Mouse (Mus musculus) mouse trophoblast stem cell (cell line): Measurements from ENCODE around the gene Brox.
"Not testable (repeated sequence)": the region's sequence is repeated elsewhere in the genome, so short reads cannot be mapped to it uniquely, and the experiment has no call there.

Source experiments
- in situ Hi-C, 2 experiments: fragments of 300-500 bp; cut with MseI, MboI; formaldehyde crosslinking; loops; 2 replicates in 1 of 2; 3 replicates in 1 of 2; pipeline ENCODE4 v1.15.1; 2025

Gene Brox

DNA sequence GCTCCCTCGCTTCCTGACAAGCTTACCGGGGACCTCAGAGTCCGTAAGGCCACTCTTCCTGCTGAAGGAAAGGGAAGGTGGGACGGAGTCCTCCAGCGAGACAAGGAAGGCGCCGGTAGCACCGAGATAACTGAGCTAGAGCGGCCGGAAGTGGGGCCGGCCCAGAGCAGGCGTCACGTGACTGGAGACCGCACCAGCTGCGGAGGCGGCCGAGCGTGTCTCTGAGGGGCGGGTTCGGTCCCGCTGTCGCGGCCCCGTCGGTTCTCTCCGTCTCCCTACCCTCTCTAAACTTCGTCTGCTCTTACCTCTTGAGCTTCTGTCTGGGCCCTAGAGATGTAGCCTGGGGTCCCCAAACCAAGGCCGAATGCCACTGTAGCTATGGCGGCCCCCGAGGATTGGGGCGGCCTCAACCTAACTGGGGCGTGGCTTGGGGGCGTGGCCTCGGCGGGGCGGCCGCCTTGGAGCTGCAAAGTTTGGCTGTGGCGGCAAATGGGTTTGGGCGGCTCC is at the start of gene Brox:
Brox (minus strand) TSS at position 393 of the 507 bp plus-strand sequence.
- in situ Hi-C loops: no loop called here

GRCm38 (mm10) chr1:183345817-183346195 is 48.7 kb upstream of the Brox start:
- in situ Hi-C loops: no loop called here

DNA sequence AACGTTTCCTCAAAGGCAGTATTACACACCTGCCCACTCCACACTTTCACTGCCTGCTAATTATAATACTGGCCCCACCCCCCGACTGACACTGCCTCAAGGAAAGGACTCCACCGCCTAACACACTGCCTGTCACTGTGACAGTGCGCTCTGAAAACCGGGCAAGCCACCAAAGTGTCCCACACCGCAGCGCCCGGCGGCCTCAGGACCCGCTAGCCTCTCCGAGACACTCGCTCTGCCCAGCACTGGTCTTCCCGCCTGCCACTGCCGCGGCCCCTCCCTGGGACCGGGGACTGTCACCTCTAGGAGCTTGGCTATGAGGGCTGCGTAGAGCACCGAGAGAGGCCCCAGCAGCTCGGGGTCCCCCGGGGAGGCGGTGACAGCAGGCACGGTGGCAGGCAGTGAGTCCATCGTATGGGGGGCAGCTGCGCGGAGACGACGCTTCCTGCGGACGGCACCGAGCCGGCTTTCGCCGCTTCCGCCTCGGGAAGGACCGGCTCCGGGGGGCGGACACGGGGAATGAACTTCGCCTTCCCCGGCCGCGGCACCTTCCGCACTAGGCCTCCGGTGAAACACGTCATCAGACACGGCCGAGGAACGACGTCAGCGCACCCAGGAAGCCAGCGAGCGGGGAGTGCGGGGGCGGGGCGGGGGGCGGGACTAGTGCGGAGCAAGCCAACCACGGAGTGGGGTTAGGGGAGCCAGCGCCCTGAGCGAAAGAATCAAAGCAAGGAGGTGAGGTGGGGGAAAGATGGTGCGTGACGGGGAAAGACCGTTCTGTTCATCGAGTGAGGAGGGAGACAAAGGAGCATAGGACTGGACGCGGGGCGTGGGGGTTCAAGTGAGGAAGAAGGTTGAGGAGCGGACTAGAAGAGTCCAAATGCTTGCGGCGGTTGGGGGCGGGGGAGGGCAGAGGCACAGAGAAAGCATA is 48.1 kb upstream of the Brox start:
- in situ Hi-C loops: no loop called here

- in situ Hi-C loops: not testable (repeated sequence)
Observed at GRCm38 (mm10) chr1:183342902-183343301, 45.8 kb upstream of the Brox start.

- in situ Hi-C loops: no loop called here
Observed at GRCm38 (mm10) chr1:183327171-183327570, 30.1 kb upstream of the Brox start.

- in situ Hi-C loops: no loop called here
Observed at GRCm38 (mm10) chr1:183324433-183324832, 27.4 kb upstream of the Brox start.

GRCm38 (mm10) chr1:183323923-183324322 is 26.9 kb upstream of the Brox start:
- in situ Hi-C loops: no loop called here

- in situ Hi-C loops: not testable (repeated sequence)
Observed at GRCm38 (mm10) chr1:183322496-183322895, 25.4 kb upstream of the Brox start.

DNA sequence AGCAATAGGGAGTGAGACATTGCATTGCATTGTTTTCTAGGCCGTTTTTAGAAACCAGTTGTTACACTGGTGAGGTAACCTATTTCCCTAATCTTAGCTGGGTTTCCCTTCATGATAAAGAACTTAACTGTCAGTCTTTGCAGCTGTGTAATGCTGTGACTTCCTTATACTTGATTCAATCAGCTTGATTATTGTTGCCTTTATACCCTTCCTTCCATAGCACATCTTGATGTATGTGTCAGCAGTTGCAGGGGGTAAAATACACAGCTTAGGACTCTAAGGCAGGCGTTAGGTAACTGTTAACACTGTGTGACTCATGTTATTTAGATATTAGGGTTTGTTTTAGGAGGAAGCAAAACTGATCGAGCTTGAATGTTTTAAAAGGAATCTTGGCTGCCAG is 23.6 kb upstream of the Brox start:
- in situ Hi-C loops: no loop called here

DNA sequence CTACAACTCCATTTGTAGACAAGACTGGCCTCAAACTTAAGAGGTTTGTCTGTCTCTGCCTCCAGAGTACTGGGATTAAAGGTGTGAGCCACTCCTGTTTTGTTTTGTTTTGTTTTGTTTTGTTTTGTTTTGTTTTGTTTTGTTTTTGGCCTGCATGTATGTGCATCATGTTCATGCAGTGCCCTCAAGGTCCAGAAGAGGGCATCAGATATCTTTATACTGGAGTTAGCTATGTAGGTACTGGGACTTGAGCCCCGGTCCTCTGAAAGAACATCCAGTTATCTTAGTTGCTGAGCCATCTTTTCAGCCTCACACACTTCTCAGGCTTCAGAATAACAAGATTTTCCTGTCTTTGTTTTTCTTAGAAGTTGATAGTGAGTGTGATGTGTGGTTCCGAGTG is 18.7 kb upstream of the Brox start:
- in situ Hi-C loops: no loop called here

DNA sequence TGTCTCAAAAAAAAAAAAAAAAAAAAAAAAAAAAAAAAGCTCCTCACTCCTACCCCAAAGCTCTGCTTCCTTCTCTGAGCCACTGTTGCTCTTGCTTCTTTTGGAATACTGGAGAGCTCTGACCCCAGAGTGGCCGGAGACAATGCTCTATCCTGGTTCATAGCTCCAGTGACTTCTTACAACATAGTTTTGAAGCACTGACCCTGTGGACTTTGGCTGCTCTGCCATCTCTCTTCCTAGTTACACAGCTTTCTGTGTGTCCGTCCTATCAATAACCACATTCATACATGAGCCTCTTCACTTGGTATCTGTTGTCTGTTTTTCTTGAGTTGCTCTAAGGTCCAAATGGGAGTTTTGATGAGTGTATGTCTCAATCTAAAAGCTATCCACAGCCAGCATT is 15.0 kb upstream of the Brox start:
- in situ Hi-C loops: no loop called here

DNA sequence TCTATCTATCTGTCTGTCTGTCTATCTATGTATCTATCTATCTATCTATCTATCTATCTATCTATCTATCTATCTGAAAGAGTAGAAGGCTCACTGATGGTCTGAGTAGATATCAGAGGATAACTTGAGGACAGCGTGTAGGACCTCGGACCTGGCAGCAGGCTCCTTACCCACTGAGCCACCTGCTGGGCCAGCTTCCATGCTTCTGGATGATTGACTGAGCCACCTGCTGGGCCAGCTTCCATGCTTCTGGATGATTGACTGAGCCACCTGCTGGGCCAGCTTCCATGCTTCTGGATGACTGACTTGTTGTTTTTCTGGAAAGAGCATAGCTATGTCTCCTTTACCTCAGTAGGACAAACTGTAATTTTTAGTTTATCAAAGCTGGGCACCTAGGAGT is 12.5 kb upstream of the Brox start:
- in situ Hi-C loops: not testable (repeated sequence)

- in situ Hi-C loops: no loop called here
Observed at GRCm38 (mm10) chr1:183308476-183308875, 11.4 kb upstream of the Brox start.

GRCm38 (mm10) chr1:183307555-183307954 is 10.5 kb upstream of the Brox start:
- in situ Hi-C loops: no loop called here

DNA sequence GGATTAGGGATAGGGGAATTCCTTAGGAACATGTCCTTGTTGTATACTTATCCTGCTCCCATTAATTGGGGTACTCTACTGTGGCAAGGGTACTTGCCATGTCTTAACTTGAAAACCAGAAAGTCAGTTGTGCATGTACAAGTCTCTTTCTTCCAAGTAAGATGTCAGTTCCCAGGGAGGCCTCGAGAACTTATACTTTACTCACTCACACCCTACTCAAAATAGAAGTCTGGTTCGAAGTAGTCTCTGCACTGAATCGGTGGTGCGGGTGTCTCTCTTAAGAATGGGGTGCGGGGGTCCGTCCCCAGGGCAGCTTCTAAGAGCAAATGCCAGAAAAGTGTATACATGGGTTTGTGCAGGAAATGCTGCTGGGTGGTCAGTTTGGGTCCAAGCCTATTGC is 2.1 kb upstream of the Brox start:
- in situ Hi-C loops: no loop called here

DNA sequence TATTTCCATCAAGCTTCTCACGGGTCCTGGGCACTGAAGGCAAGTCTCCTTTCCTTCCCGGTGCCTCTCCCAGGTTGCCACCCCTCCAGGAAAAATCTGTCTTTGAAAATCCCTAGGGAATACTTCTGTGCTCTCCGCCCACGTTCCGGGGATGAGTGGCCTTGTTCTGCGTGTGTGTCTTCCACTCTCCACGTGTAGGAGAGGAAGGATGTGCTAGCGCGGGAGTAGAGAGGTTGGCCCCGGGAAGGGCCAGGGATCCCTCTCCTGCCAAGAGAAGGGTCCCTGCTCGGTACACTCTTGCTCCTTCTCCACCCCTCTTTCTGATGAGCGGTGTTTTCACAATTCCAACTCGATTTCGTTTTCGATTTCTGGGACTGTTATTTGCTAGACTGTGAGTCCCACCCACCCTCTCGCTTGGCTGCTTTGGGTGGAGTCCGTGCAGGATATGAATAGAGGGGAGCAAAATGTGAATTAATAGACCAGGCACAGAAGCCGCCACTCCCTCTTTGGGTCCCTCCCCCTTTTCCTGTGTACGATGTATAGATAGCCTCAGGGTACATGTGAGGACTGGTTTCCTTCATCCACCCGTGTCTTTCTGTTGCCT is 919 bp upstream of the Brox start:
- in situ Hi-C loops: no loop called here

- in situ Hi-C loops: no loop called here
Observed at GRCm38 (mm10) chr1:183297473-183297885, 410 bp upstream of the Brox start.

GRCm38 (mm10) chr1:183296465-183296864 is 604 bp downstream of the Brox start, which contains the start of gene Aida:
TSS of gene Aida (plus strand) at chr1:183296590.
- in situ Hi-C loops: no loop called here

GRCm38 (mm10) chr1:183289576-183289975 is 7.5 kb downstream of the Brox start:
- in situ Hi-C loops: no loop called here

- in situ Hi-C loops: no loop called here
Observed at GRCm38 (mm10) chr1:183288351-183288750, 8.7 kb downstream of the Brox start.

- in situ Hi-C loops: no loop called here
Observed at GRCm38 (mm10) chr1:183275763-183276162, 21.3 kb downstream of the Brox start.

DNA sequence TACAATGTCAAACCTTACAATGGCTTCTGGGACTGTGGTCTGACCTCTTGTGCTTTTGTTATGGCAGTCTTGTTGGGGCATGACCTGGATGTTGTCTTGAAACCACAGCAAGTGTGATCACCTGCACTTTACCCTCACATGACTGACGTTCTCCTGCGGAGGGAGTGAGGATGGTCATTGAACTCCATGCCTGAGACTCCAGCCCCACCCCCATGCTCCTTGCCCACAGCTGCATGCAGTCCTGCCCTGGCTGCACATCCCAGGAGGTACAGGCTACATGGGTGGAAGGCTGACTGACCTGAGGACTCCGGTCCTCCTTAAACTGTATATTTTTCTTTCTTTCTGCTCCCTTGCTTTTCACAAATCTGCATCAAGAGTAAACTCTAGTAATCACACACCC is 22.7 kb downstream of the Brox start:
- in situ Hi-C loops: no loop called here
